Mouse (Mus musculus) CH12.LX (cell line): ENCODE measurements around the gene Hist1h2ae.
"Not testable (repeated sequence)": the region's sequence is repeated elsewhere in the genome, so short reads cannot be mapped to it uniquely, and the experiment has no call there.

Source experiments
- CTCF ChIP-seq, 2 experiments: IDR thresholded peaks in 1 of 2; conservative IDR thresholded peaks in 1 of 2; 2 replicates each; pipeline ENCODE4 v1.5.1; 2011 to 2012; ENCODE audit warnings: low read depth in 2 of 2, low read length in 2 of 2, improper control_type of control experiment in 1 of 2, inconsistent platforms in 1 of 2, mild to moderate bottlenecking in 1 of 2, moderate library complexity in 1 of 2
- EP300 ChIP-seq: IDR thresholded peaks from 2 replicates; pipeline ENCODE4 v1.6.1; 2011; ENCODE audit warnings: low read length, improper control_type of control experiment
- MAFK ChIP-seq: IDR thresholded peaks from 2 replicates; pipeline ENCODE4 v1.6.1; 2011; ENCODE audit warnings: low read length, improper control_type of control experiment; ENCODE audit not compliant: insufficient replicate concordance
- MAX ChIP-seq: IDR thresholded peaks from 2 replicates; pipeline ENCODE4 v1.6.1; 2011; ENCODE audit warnings: low read length, improper control_type of control experiment
- MEF2A ChIP-seq: IDR thresholded peaks from 2 replicates; pipeline ENCODE4 v1.6.1; 2014; ENCODE audit warnings: low read depth, mild to moderate bottlenecking, inconsistent platforms, low read length, improper control_type of control experiment, borderline replicate concordance
- MYC ChIP-seq: IDR thresholded peaks from 2 replicates; pipeline ENCODE4 v1.6.1; 2011; ENCODE audit warnings: low read depth, mild to moderate bottlenecking, improper control_type of control experiment, low read length
- NRF1 ChIP-seq: IDR thresholded peaks from 2 replicates; pipeline ENCODE4 v1.6.1; 2014; ENCODE audit warnings: low read depth, mild to moderate bottlenecking, inconsistent platforms, low read length, improper control_type of control experiment, moderate library complexity
- POLR2A ChIP-seq: IDR thresholded peaks from 2 replicates; pipeline ENCODE4 v1.6.1; 2011; ENCODE audit warnings: low read depth, mild to moderate bottlenecking, improper control_type of control experiment, low read length
- POLR2AphosphoS2 ChIP-seq: IDR thresholded peaks from 2 replicates; pipeline ENCODE4 v1.6.1; 2011; ENCODE audit warnings: low read depth, low read length, improper control_type of control experiment
- RAD21 ChIP-seq: IDR thresholded peaks from 2 replicates; pipeline ENCODE4 v1.6.1; 2011; ENCODE audit warnings: low read depth, mild to moderate bottlenecking, low read length, improper control_type of control experiment, moderate library complexity
- RCOR1 ChIP-seq: conservative IDR thresholded peaks from 2 replicates; pipeline ENCODE4 v1.6.1; 2012; ENCODE audit warnings: low read depth, mild to moderate bottlenecking, inconsistent platforms, low read length, improper control_type of control experiment
- SIN3A ChIP-seq: IDR thresholded peaks from 2 replicates; pipeline ENCODE4 v1.6.1; 2012; ENCODE audit warnings: low read length, improper control_type of control experiment, inconsistent platforms
- TCF12 ChIP-seq: IDR thresholded peaks from 2 replicates; pipeline ENCODE4 v1.6.1; 2014; ENCODE audit warnings: low read depth, mild to moderate bottlenecking, inconsistent platforms, low read length, improper control_type of control experiment
- ZNF384 ChIP-seq: IDR thresholded peaks from 2 replicates; pipeline ENCODE4 v1.6.1; 2012; ENCODE audit warnings: low read depth, low read length, improper control_type of control experiment, inconsistent platforms

GRCm38 (mm10) chr13:23575864-23576313 lies 4.9 kb upstream of the Hist1h2ae start:
- not testable (repeated sequence) for TF ChIP-seq RAD21; MEF2A; MAFK; MAX; EP300; CTCF (conservative IDR thresholded peaks at IDR 0.05 in 1 of 2, IDR thresholded peaks at IDR 0.05 in 1 of 2; ENCODE audit: low read depth in 2 of 2, low read length in 2 of 2); RCOR1; MYC; POLR2AphosphoS2; NRF1; ZNF384; TCF12
- peak; percentile 92 for TF ChIP-seq POLR2A
- TF ChIP-seq SIN3A: peak; percentile 8; the same call in 1 of the 2 replicates
